Mouse (Mus musculus): Measurements from ENCODE around the gene Bcl2l15.

DNA sequence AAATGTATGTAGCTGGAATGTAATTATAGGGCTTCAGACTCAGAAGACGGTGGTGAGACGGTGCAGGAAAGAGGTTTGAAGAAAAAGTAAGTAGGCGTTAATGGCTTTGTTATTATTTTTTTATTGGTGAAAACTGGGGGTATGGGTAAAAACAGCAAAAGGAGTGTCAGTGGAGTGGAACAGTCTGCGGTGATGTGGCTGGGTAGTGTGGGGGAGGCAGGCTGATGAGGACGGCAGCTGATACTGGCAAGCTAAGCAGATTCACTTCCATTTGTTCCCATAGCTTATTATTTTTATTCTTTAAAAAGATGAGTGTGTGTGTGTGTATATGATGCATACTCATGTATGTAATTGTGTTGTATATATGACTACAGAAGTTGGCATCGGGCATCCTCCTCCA lies 19.1 kb downstream of the Bcl2l15 start:
- TF ChIP-seq CTCF (IDR thresholded peaks at IDR 0.05 in 2 of 3, conservative IDR thresholded peaks at IDR 0.05 in 1 of 3; ENCODE audit: control insufficient read depth in 1 of 3, insufficient read depth in 1 of 3, low read depth in 2 of 3, low read length in 3 of 3, poor library complexity in 1 of 3, severe bottlenecking in 1 of 3) (no peak), TCF12 (IDR thresholded peaks at IDR 0.05; ENCODE audit: low read depth, low read length) (no peak), POLR2AphosphoS2 (IDR thresholded peaks at IDR 0.05; ENCODE audit: low read length) (no peak), GATA1 (IDR thresholded peaks at IDR 0.05; ENCODE audit: low read depth, low read length) (no peak), MAFK (IDR thresholded peaks at IDR 0.05; ENCODE audit: borderline replicate concordance, low read depth, low read length) (no peak), USF1 (IDR thresholded peaks at IDR 0.05; ENCODE audit: low read depth, low read length) (no peak), POLR2A (IDR thresholded peaks at IDR 0.05; ENCODE audit: control insufficient read depth in 1 of 2, insufficient read depth in 1 of 2, low read depth in 1 of 2, low read length in 2 of 2, poor library complexity in 1 of 2) (no peak)
